Mouse (Mus musculus): ENCODE results near the gene Grin3b. TPM values are rescaled to one million over a fixed set of nuclear protein-coding genes. Genes with fewer than 3 reads are reported as not detected.

Gene Grin3b
- polyA plus RNA-seq, 1 experiment from 2014 or later, result 0.17 TPM

DNA sequence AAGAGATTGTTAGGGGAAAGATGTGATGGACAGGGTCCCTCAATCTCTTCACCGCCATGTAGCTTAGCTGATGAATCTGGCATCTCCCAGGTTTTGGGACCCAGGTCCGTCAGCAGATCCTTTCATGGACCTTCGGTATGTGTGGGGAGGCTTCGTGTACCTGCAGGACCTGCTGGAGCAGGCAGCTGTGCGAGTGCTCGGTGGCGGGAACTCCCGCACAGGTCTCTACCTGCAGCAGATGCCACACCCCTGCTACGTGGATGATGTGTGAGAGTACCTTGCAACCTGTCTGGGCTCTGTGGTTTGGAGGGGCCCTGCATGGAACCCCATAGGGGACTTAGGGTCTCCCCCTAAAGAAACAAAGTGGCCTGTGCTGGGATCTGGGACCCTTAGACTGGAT lies 31.4 kb downstream of the Grin3b start:
- no peaks in the 10 kb centered on the region for H3K36me3 ChIP-seq (ENCODE audit: control insufficient read depth, insufficient read depth, low read length)
- TF ChIP-seq CTCF (IDR thresholded peaks at IDR 0.05; ENCODE audit: low read depth) (no peak), EP300 (optimal IDR thresholded peaks at IDR 0.05) (no peak)
- H3K4me1 ChIP-seq (replicated peaks; ENCODE audit: control insufficient read depth, insufficient read depth), result peaks cover 5% of the 10 kb centered on the region; the same call in 1 of the 2 replicates
- no peak overlapping the region for H3K9ac ChIP-seq (ENCODE audit: low read length)
- no peaks in the 10 kb centered on the region for H3K9me3 ChIP-seq (ENCODE audit: control insufficient read depth, low read length)
- H3K27ac ChIP-seq (replicated peaks), result peak overlapping the region; percentile 61; the same call in 1 of the 2 replicates
- H3K27me3 ChIP-seq (ENCODE audit: control insufficient read depth, insufficient read depth, low read length), result no peaks in the 10 kb centered on the region
- H3K4me2 ChIP-seq (replicated peaks; ENCODE audit: low read depth), result no peak overlapping the region
- no peak for DNase-seq (ENCODE audit: low spot score)
- H3K4me3 ChIP-seq (ENCODE audit: low read depth, low read length), result no peak overlapping the region
- no peak for ATAC-seq (ENCODE audit: low FRiP score, low TSS enrichment)
- 56% methylated on average over 9 of the region's 9 CpGs for WGBS

GRCm38 (mm10) chr10:80002829-80003228 lies 32.3 kb downstream of the Grin3b start:
- no peaks in the 10 kb centered on the region for H3K9me3 ChIP-seq (ENCODE audit: control insufficient read depth, low read length)
- H3K4me3 ChIP-seq (ENCODE audit: low read depth, low read length), result no peak overlapping the region
- TF ChIP-seq EP300 (optimal IDR thresholded peaks at IDR 0.05) (no peak), CTCF (IDR thresholded peaks at IDR 0.05; ENCODE audit: low read depth) (no peak)
- peaks cover 5% of the 10 kb centered on the region; the same call in 1 of the 2 replicates for H3K4me1 ChIP-seq (replicated peaks; ENCODE audit: control insufficient read depth, insufficient read depth)
- no peaks in the 10 kb centered on the region for H3K27me3 ChIP-seq (ENCODE audit: control insufficient read depth, insufficient read depth, low read length)
- peak overlapping the region; percentile 24; the same call in 1 of the 2 replicates for H3K9ac ChIP-seq (ENCODE audit: low read length)
- ATAC-seq (ENCODE audit: low FRiP score, low TSS enrichment) (no peak), DNase-seq (ENCODE audit: low spot score) (no peak)
- no peak overlapping the region for H3K4me2 ChIP-seq (replicated peaks; ENCODE audit: low read depth)
- WGBS, result 57% methylated on average over 21 of the region's 21 CpGs
- no peaks in the 10 kb centered on the region for H3K36me3 ChIP-seq (ENCODE audit: control insufficient read depth, insufficient read depth, low read length)
- H3K27ac ChIP-seq (replicated peaks), result peak overlapping the region; percentile 30

GRCm38 (mm10) chr10:80003374-80004232 lies 33.1 kb downstream of the Grin3b start:
- Histone ChIP-seq H3K36me3 (ENCODE audit: control insufficient read depth, insufficient read depth, low read length) (peaks cover under 1% of the 10 kb centered on the region; the same call in 1 of the 2 replicates), H3K9ac (ENCODE audit: low read length) (no peak overlapping the region), H3K4me3 (ENCODE audit: low read depth, low read length) (no peak overlapping the region), H3K9me3 (ENCODE audit: control insufficient read depth, low read length) (no peaks in the 10 kb centered on the region), H3K4me1 (replicated peaks; ENCODE audit: control insufficient read depth, insufficient read depth) (peaks cover 5% of the 10 kb centered on the region; the same call in 1 of the 2 replicates), H3K27ac (replicated peaks) (peak overlapping the region; percentile 67), H3K27me3 (ENCODE audit: control insufficient read depth, insufficient read depth, low read length) (no peaks in the 10 kb centered on the region), H3K4me2 (replicated peaks; ENCODE audit: low read depth) (no peak overlapping the region)
- TF ChIP-seq CTCF (IDR thresholded peaks at IDR 0.05; ENCODE audit: low read depth), result no peak
- TF ChIP-seq EP300 (optimal IDR thresholded peaks at IDR 0.05), result no peak
- DNase-seq (ENCODE audit: low spot score) (no peak), ATAC-seq (ENCODE audit: low FRiP score, low TSS enrichment) (no peak)
- WGBS, result 50% methylated on average over 9 of the region's 9 CpGs

DNA sequence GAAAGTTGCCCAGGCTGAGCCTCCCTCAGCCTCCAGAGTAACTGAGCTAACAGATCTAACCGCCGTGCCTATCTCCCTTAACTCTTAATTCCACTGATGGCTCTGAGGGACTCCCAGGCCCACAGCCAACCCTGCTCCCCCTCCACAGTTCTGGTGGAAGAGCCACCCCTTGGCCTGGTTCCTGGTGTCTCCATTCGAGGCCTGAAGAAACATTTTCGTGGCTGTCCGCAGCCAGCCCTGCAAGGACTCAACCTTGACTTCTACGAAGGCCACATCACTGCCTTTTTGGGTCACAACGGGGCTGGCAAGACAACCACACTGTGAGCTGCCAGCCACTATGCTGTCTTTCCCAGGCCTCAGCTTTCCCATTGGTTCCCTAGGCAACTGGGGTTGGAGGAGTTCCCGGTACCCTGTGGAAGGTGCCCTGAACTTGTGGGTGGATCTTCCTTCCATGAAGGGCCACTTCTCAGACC lies 33.8 kb downstream of the Grin3b start:
- Histone ChIP-seq H3K9ac (ENCODE audit: low read length) (no peak overlapping the region), H3K9me3 (ENCODE audit: control insufficient read depth, low read length) (no peaks in the 10 kb centered on the region), H3K4me1 (replicated peaks; ENCODE audit: control insufficient read depth, insufficient read depth) (peaks cover 5% of the 10 kb centered on the region; the same call in 1 of the 2 replicates), H3K4me3 (ENCODE audit: low read depth, low read length) (no peak overlapping the region), H3K27me3 (ENCODE audit: control insufficient read depth, insufficient read depth, low read length) (no peaks in the 10 kb centered on the region), H3K4me2 (replicated peaks; ENCODE audit: low read depth) (no peak overlapping the region), H3K27ac (replicated peaks) (peak overlapping the region; percentile 67), H3K36me3 (ENCODE audit: control insufficient read depth, insufficient read depth, low read length) (peaks cover 6% of the 10 kb centered on the region)
- ATAC-seq (ENCODE audit: low FRiP score, low TSS enrichment) (no peak), DNase-seq (ENCODE audit: low spot score) (no peak)
- 72% methylated on average over 8 of the region's 8 CpGs for WGBS
- TF ChIP-seq EP300 (optimal IDR thresholded peaks at IDR 0.05) (no peak), CTCF (IDR thresholded peaks at IDR 0.05; ENCODE audit: low read depth) (no peak)

DNA sequence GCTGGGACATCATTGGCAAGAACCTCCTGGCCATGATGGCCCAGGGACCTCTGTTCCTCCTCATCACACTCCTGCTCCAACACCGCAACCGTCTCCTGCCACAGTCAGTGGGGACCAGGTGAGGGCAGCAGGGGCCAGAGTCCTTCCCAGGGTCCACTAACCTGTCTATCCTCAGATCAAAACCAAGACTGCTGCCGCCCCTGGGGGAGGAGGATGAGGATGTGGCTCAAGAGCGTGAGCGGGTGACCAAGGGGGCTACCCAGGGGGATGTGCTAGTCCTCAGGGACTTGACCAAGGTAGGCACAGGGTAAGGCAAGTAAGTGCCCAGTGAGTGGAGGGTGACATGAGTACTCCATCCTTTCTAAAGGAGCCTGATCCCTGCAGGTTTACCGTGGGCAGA lies 41.2 kb downstream of the Grin3b start:
- ATAC-seq (ENCODE audit: low FRiP score, low TSS enrichment) (no peak), DNase-seq (ENCODE audit: low spot score) (no peak)
- TF ChIP-seq CTCF (IDR thresholded peaks at IDR 0.05; ENCODE audit: low read depth) (no peak), EP300 (optimal IDR thresholded peaks at IDR 0.05) (no peak)
- Histone ChIP-seq H3K36me3 (ENCODE audit: control insufficient read depth, insufficient read depth, low read length) (peaks cover 20% of the 10 kb centered on the region), H3K9ac (ENCODE audit: low read length) (no peak overlapping the region), H3K4me3 (ENCODE audit: low read depth, low read length) (no peak overlapping the region), H3K27me3 (ENCODE audit: control insufficient read depth, insufficient read depth, low read length) (no peaks in the 10 kb centered on the region), H3K9me3 (ENCODE audit: control insufficient read depth, low read length) (0 out of 2 replicates have a peak, but pooled peaks cover 3% of the 10 kb centered on the region), H3K4me2 (replicated peaks; ENCODE audit: low read depth) (no peak overlapping the region), H3K4me1 (replicated peaks; ENCODE audit: control insufficient read depth, insufficient read depth) (no peaks in the 10 kb centered on the region), H3K27ac (replicated peaks) (no peak overlapping the region)
- 93% methylated on average over 6 of the region's 6 CpGs for WGBS

DNA sequence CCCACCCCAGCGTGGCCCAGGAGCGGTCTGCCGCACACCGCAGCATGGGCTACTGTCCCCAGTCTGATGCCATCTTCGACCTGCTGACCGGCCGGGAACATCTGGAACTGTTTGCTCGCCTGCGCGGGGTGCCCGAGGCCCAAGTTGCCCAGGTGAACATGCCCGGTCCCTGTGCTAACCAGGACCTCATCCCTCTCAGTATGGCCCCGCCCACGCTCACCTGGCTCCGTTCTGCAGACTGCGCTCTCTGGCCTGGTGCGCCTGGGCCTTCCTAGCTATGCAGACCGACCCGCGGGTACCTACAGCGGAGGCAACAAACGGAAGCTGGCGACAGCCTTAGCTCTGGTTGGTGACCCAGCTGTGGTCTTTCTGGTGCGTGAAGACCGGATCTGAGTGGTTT lies 43.1 kb downstream of the Grin3b start:
- peaks cover 20% of the 10 kb centered on the region for H3K36me3 ChIP-seq (ENCODE audit: control insufficient read depth, insufficient read depth, low read length)
- 58% methylated on average over 25 of the region's 25 CpGs for WGBS
- TF ChIP-seq CTCF (IDR thresholded peaks at IDR 0.05; ENCODE audit: low read depth) (no peak), EP300 (optimal IDR thresholded peaks at IDR 0.05) (no peak)

More for the DNA sequence above, 43.1 kb downstream of the Grin3b start:
- Histone ChIP-seq H3K27me3 (ENCODE audit: control insufficient read depth, insufficient read depth, low read length) (no peaks in the 10 kb centered on the region), H3K27ac (replicated peaks) (no peak overlapping the region), H3K4me2 (replicated peaks; ENCODE audit: low read depth) (no peak overlapping the region), H3K9me3 (ENCODE audit: control insufficient read depth, low read length) (0 out of 2 replicates have a peak, but pooled peaks cover 3% of the 10 kb centered on the region), H3K4me1 (replicated peaks; ENCODE audit: control insufficient read depth, insufficient read depth) (0 out of 2 replicates have a peak, but pooled peaks cover 1% of the 10 kb centered on the region), H3K4me3 (ENCODE audit: low read depth, low read length) (no peak overlapping the region), H3K9ac (ENCODE audit: low read length) (no peak overlapping the region)
- DNase-seq (ENCODE audit: low spot score) (no peak), ATAC-seq (ENCODE audit: low FRiP score, low TSS enrichment) (no peak)
